Mouse (Mus musculus) lung, adult 2 months (tissue): Measurements from ENCODE around the gene Grap. TPM values are rescaled to one million over a fixed set of nuclear protein-coding genes. Genes with fewer than 3 reads are reported as not detected.

ENCODE experiments used
- DNase-seq: peaks from one replicate; pipeline ENCODE4 v3.0.0; 2022
- H3K4me1 ChIP-seq: fragments of 200-500 bp; 2 replicates; pipeline ENCODE4 v1.6.1; 2011; ENCODE audit warnings: low read length; ENCODE audit not compliant: control insufficient read depth, insufficient read depth
- H3K4me3 ChIP-seq: fragments of 200-500 bp; replicated peaks from 2 replicates; pipeline ENCODE3; 2011; ENCODE audit warnings: low read depth, mild to moderate bottlenecking, control low read depth, low read length; ENCODE audit errors: extremely low read depth
- CTCF ChIP-seq: fragments of 200-500 bp; IDR thresholded peaks from 2 replicates; pipeline ENCODE4 v1.5.1; 2011; ENCODE audit warnings: mild to moderate bottlenecking, low read length, control low read depth; ENCODE audit not compliant: insufficient read depth
- POLR2A ChIP-seq: fragments of 200-500 bp; IDR thresholded peaks from 2 replicates; pipeline ENCODE4 v1.6.1; 2011; ENCODE audit warnings: low read depth, mild to moderate bottlenecking, control low read depth, low read length, borderline replicate concordance; ENCODE audit errors: extremely low read depth
- WGBS: fragments of 180-500 bp; shearing (Covaris S2); methylation state at CpG from one replicate; pipeline ENCODE4 v1.1.7; 2018; 5-methylcytosine and 5-hydroxymethylcytosine counted together
- polyA plus RNA-seq: library from polyadenylated mRNA; depleted of rRNA; stranded (reverse); fragments of >200 nt; gene quantifications from 2 replicates; pipeline ENCODE4 v1.2.3, GENCODE M21; 2012

The Grap gene
- polyA plus RNA-seq, 1 experiment: 77.0 TPM

- Histone ChIP-seq H3K4me3 (no peak overlapping the region), H3K4me1 (no peaks in the 10 kb centered on the region)
- peak; percentile 51 for DNase-seq
- peak; percentile 82 for TF ChIP-seq CTCF
- TF ChIP-seq POLR2A: no peak
- WGBS: 32% methylated on average over 7 of the region's 7 CpGs
Measured at GRCm38 (mm10) chr11:61665991-61666799, 13.1 kb downstream of the Grap start.

- TF ChIP-seq CTCF (no peak), POLR2A (no peak)
- WGBS: 92% methylated on average over 5 of the region's 5 CpGs
Measured at GRCm38 (mm10) chr11:61667248-61667647, 14.2 kb downstream of the Grap start.

GRCm38 (mm10) chr11:61667782-61668181 lies 14.7 kb downstream of the Grap start:
- 63% methylated on average over 5 of the region's 5 CpGs for WGBS
- DNase-seq: no peak
- TF ChIP-seq CTCF (no peak), POLR2A (no peak)
- Histone ChIP-seq H3K4me3 (no peak overlapping the region), H3K4me1 (no peaks in the 10 kb centered on the region)

More at GRCm38 (mm10) chr11:61667248-61667647, 14.2 kb downstream of the Grap start:
- no peaks in the 10 kb centered on the region for H3K4me1 ChIP-seq
- no peak overlapping the region for H3K4me3 ChIP-seq
- no peak for DNase-seq

GRCm38 (mm10) chr11:61669492-61670490 lies 16.7 kb downstream of the Grap start:
- DNase-seq: no peak
- TF ChIP-seq CTCF: no peak
- no peak for TF ChIP-seq POLR2A
- 59% methylated on average over 14 of the region's 14 CpGs for WGBS
- Histone ChIP-seq H3K4me3 (peak overlapping the region; percentile 27), H3K4me1 (no peaks in the 10 kb centered on the region)

GRCm38 (mm10) chr11:61671781-61672383 lies 18.8 kb downstream of the Grap start:
- no peak for DNase-seq
- no peaks in the 10 kb centered on the region for H3K4me1 ChIP-seq
- 75% methylated on average over 19 of the region's 19 CpGs for WGBS
- no peak for TF ChIP-seq POLR2A
- no peak overlapping the region for H3K4me3 ChIP-seq

GRCm38 (mm10) chr11:61673686-61674085 lies 20.6 kb downstream of the Grap start:
- no peak for DNase-seq
- 50% methylated on average over 8 of the region's 8 CpGs for WGBS

GRCm38 (mm10) chr11:61674151-61674838 lies 21.2 kb downstream of the Grap start:
- DNase-seq: no peak
- WGBS: 43% methylated on average over 19 of the region's 19 CpGs
- TF ChIP-seq POLR2A: no peak
- no peak for TF ChIP-seq CTCF

More at GRCm38 (mm10) chr11:61673686-61674085, 20.6 kb downstream of the Grap start:
- no peak overlapping the region for H3K4me3 ChIP-seq
- no peaks in the 10 kb centered on the region for H3K4me1 ChIP-seq
- TF ChIP-seq POLR2A: no peak
- peak; percentile 28 for TF ChIP-seq CTCF

GRCm38 (mm10) chr11:61674839-61675159 lies 21.7 kb downstream of the Grap start:
- Histone ChIP-seq H3K4me3 (no peak overlapping the region), H3K4me1 (no peaks in the 10 kb centered on the region)
- TF ChIP-seq CTCF (0 out of 2 replicates have a peak, but pooled peaks have one; percentile 18), POLR2A (no peak)
- 22% methylated on average over 8 of the region's 8 CpGs for WGBS
- DNase-seq: no peak

More at GRCm38 (mm10) chr11:61674151-61674838, 21.2 kb downstream of the Grap start:
- Histone ChIP-seq H3K4me1 (no peaks in the 10 kb centered on the region), H3K4me3 (no peak overlapping the region)
